Mouse (Mus musculus) forebrain, embryonic 12.5 days (tissue): ENCODE results near the gene Igsf8. TPM values are rescaled to one million over a fixed set of nuclear protein-coding genes. Genes with fewer than 3 reads are reported as not detected.

ENCODE experiments used
- ATAC-seq: fragments of 200-750 bp; cut with Nextera tagmentation; 2 replicates; pipeline ENCODE4 v1.8.0; 2017; ENCODE audit warnings: moderate TSS enrichment; ENCODE audit not compliant: low FRiP score
- H3K27ac ChIP-seq: fragments of 300-500 bp; sonication (generic); 2 replicates; pipeline ENCODE4 v1.5.1; 2016; ENCODE audit warnings: mild to moderate bottlenecking
- H3K27me3 ChIP-seq: fragments of 300-500 bp; sonication (generic); 2 replicates; pipeline ENCODE4 v1.6.1; 2016; ENCODE audit warnings: mild to moderate bottlenecking
- H3K36me3 ChIP-seq: fragments of 300-500 bp; sonication (generic); replicated peaks from 2 replicates; pipeline ENCODE4 v1.6.1; 2016; ENCODE audit warnings: mild to moderate bottlenecking
- H3K4me1 ChIP-seq: fragments of 300-500 bp; sonication (generic); 2 replicates; pipeline ENCODE4 v1.6.1; 2016
- H3K4me2 ChIP-seq: fragments of 300-500 bp; sonication (generic); 2 replicates; pipeline ENCODE4 v1.6.1; 2016; ENCODE audit warnings: mild to moderate bottlenecking, moderate library complexity
- H3K4me3 ChIP-seq: fragments of 300-500 bp; sonication (generic); replicated peaks from 2 replicates; pipeline ENCODE4 v1.5.1; 2016; ENCODE audit warnings: mild to moderate bottlenecking
- H3K9ac ChIP-seq: fragments of 300-500 bp; sonication (generic); 2 replicates; pipeline ENCODE4 v1.6.1; 2016; ENCODE audit warnings: mild to moderate bottlenecking
- H3K9me3 ChIP-seq: fragments of 300-500 bp; sonication (generic); 2 replicates; pipeline ENCODE4 v1.6.1; 2016
- WGBS: fragments of 180-500 bp; shearing (Covaris S2); methylation state at CpG from one replicate; pipeline ENCODE4 v1.1.7; 2016; 5-methylcytosine and 5-hydroxymethylcytosine counted together
- polyA plus RNA-seq: library from polyadenylated mRNA; unstranded; fragments of >200 nt; fragmentation: Nextera tagmentation; extraction: Ambion mirVana; gene quantifications from 2 replicates; pipeline ENCODE4 v1.2.1, GENCODE M21; 2016

Gene Igsf8
- polyA plus RNA-seq, 1 experiment from 2014 or later, result 127 TPM

DNA sequence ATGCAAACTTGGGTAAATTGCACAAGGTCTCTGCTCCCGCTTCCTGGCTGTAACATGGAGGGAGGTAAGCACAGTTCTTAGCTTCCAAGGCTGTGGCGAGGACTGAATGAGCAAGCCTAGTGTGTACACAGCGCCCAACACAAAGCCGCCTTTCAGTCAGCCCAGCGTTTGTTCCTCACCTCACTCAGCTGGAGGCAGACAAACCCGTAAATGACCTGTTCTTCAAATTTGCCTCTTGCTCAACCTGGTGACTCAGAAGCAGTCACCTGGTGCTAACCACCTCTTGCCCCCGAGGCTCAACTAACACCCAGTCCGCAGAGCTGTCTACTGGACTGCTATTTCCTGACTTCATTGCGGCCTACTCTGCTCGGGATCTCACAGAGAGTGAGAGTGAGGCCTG, 46.5 kb downstream of the Igsf8 start:
- 47% methylated on average over 10 of the region's 10 CpGs for WGBS
- Histone ChIP-seq H3K9ac (no peak overlapping the region), H3K36me3 (no peaks in the 10 kb centered on the region), H3K9me3 (no peaks in the 10 kb centered on the region), H3K27me3 (no peaks in the 10 kb centered on the region), H3K27ac (peak overlapping the region; percentile 66), H3K4me1 (peaks cover 52% of the 10 kb centered on the region), H3K4me2 (no peak overlapping the region), H3K4me3 (no peak overlapping the region)
- ATAC-seq, result no peak

DNA sequence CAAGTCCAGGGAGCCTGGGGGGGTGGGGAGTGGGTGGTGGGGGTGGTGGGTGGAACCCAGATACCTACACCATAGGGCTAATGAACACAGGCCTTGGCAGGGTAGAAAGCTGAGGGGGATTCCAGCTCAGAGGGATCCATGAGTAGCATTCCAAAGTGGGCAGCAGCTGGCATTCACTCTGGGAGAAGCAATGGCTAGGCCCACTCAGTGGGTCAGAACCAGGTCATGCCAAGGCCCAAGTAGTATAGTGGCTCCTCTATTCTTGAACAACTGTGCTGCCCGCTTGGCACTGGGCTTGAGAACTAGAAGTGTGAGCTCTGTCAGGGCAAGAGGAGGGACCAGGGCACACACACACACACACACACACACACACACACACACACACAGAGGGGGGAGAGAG, 47.0 kb downstream of the Igsf8 start:
- Histone ChIP-seq H3K4me3 (no peak overlapping the region), H3K4me1 (peaks cover 52% of the 10 kb centered on the region), H3K36me3 (no peaks in the 10 kb centered on the region), H3K27ac (peak overlapping the region; percentile 66), H3K4me2 (no peak overlapping the region), H3K27me3 (no peaks in the 10 kb centered on the region), H3K9me3 (no peaks in the 10 kb centered on the region), H3K9ac (no peak overlapping the region)
- ATAC-seq, result no peak
- 100% methylated on average over 1 of the region's 1 CpGs for WGBS

DNA sequence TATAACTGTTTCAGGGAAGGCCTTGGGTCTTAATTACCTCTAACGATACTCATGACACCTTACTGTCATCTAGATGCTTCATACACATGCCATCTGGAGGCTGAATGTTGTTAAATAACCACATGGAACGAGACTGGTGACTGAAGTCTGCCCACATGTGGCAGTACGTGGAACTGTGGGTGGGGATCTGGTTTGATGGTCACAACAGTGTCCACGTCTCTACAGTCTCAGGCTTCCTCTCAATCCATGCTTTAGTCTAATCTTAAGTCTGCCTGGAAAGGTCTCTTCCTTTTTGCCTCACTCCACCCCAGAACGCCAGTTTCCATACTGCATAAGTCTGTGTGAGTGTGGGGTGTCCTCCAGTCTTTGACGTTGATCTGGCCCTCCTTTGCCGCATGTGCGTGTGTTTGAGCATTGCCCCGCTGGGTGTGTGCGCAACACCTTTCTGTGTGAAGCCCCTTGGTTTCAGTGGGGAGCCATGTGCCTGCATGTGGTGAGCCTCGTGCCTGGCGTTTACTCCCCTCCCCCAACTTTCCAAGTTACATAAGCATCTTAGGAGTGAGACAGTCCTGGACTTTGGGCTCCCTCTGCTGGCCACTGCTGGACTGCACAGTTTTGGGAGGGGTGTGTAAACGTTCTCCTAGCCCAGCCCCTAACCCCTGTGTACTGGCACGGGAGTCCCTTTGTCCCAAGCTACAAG, 48.4 kb downstream of the Igsf8 start:
- 3% methylated on average over 14 of the region's 14 CpGs for WGBS
- Histone ChIP-seq H3K27ac (peak overlapping the region; percentile 75), H3K4me3 (0 out of 2 replicates have a peak overlapping the region, but pooled peaks have one; percentile 14), H3K36me3 (no peaks in the 10 kb centered on the region), H3K4me2 (peak overlapping the region; percentile 50), H3K9ac (peak overlapping the region; percentile 43), H3K4me1 (peaks cover 65% of the 10 kb centered on the region), H3K27me3 (no peaks in the 10 kb centered on the region), H3K9me3 (no peaks in the 10 kb centered on the region)
- peak; percentile 72 for ATAC-seq

DNA sequence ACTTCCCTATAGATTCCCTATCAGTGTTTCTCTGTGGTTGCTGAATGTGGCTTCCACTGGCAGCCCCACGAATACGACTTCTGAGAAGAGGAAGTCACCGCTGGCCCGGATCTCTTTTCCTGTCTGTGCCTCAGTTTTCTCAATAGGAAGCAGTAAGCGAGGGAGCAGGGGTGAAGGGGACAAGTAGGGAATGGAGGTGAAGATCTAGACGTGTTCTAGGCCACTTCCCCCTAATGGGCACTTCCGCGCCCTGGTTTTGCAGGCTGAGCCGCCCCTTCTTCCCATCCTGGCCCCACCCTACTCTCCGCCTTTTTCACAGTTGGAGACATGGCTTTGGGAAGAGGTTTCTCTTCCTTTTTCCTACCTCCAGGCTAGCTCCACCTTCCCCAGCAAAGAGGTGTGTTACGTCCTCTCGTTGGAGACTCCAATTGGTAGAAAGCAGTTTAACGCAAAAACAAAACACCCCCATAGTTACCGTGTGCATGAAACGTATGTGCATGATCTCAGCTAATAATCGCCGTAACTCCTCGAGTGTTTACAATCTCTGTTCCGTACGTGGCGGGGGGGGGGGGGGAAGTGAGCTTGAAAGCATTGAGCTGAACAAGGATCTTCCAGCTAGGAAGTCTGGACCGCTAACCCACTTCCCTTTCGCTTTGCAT, 49.9 kb downstream of the Igsf8 start:
- no peak for ATAC-seq
- Histone ChIP-seq H3K4me2 (peak overlapping the region; percentile 82), H3K4me1 (peaks cover 79% of the 10 kb centered on the region), H3K36me3 (peaks cover 5% of the 10 kb centered on the region; the same call in 1 of the 2 replicates), H3K27ac (peak overlapping the region; percentile 88), H3K9ac (peak overlapping the region; percentile 85), H3K4me3 (peak overlapping the region; percentile 83), H3K27me3 (no peaks in the 10 kb centered on the region), H3K9me3 (no peaks in the 10 kb centered on the region)
- 9% methylated on average over 23 of the region's 23 CpGs for WGBS

DNA sequence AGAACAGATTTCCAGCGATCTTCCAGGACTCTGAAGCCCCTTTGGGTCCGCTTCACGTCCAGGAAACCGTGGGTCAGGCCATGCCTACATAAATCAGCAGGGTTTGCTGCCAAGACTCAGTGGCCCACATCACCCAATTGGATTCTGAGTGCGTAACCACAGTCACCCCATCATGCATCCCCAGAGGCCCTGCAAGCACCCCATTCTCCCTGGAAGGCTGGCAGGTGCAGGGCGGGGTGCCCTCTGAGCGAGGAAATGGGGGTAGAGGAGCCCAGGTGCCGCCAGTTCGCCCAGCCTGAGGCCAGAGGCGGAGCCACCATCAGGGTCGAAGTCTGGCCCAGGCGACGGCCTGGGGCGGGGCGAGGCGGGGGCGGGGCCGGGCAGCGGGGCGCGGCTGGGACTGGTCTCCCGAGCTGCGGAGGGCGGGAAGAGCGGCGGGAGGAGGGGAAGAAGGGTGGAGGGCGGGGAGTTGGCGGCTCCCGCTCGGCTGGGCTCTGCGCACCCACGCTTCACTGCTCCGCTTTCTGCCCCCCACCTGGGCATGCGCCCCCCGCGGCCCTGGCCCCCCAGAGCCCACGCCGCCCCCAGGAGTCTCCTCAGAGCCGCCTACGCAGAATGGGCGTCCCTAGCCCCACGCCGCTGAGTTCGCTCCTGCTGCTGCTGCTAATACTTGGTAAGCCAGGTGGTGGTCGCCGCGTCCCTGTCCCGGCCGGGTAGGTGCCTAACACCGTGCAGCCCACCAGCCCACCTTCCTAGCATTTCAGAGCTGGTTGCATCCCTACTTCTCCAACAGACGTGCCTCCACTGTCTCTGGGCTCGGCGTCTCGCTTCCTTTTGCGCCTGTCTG, 50.7 kb downstream of the Igsf8 start:
- under 1% methylated on average over 37 of the region's 55 CpGs for WGBS
- ATAC-seq, result peak; percentile 76

DNA sequence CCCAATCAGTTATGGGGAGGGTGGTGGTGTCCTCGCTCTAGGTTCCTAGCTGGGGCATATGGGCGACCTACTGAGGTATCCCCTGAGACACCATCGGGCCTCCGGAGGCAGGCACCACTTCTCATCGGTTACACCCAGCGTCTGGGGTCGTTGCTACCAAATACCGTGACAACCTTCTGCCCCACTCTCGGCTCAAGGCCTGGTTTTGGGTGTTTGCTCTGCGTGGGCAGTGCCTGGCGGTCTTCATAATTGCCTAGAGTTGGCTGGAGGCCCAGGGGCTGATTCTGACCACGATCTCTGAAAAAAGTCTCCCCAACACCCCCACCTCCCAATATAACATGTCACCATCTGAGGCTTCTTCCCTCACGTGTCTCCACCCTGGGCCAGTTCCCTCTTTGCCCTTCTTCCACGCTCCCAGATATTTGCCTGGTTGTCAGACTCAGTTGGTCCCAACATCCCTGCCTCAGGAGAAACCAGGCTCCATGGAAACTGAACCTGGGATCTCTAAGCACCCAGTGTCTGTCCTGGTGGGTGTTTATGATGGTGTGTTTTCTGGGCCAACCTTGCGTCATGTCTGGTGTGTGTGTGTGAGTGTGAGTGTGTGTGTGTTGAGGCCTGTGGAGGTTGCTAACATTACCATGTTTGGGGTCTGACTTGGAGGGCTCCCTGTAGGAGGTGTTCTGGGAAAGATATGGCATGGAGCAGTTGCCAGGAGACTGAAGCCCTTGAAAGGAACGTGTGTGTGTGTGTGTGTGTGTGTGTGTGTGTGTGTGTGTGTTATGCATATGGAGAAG, 51.5 kb downstream of the Igsf8 start:
- Histone ChIP-seq H3K9ac (peak overlapping the region; percentile 85), H3K9me3 (no peaks in the 10 kb centered on the region), H3K4me3 (peak overlapping the region; percentile 83), H3K36me3 (peaks cover 19% of the 10 kb centered on the region), H3K4me1 (peaks cover 84% of the 10 kb centered on the region), H3K27me3 (no peaks in the 10 kb centered on the region), H3K27ac (peak overlapping the region; percentile 88), H3K4me2 (peak overlapping the region; percentile 82)
- ATAC-seq, result no peak; the same call in 1 of the 2 replicates
- 13% methylated on average over 16 of the region's 16 CpGs for WGBS

More for the DNA sequence above, 50.7 kb downstream of the Igsf8 start:
- Histone ChIP-seq H3K27ac (peak overlapping the region; percentile 88), H3K36me3 (peaks cover 11% of the 10 kb centered on the region), H3K4me2 (peak overlapping the region; percentile 82), H3K9ac (peak overlapping the region; percentile 85), H3K27me3 (no peaks in the 10 kb centered on the region), H3K4me3 (peak overlapping the region; percentile 83), H3K4me1 (peaks cover 81% of the 10 kb centered on the region), H3K9me3 (no peaks in the 10 kb centered on the region)

DNA sequence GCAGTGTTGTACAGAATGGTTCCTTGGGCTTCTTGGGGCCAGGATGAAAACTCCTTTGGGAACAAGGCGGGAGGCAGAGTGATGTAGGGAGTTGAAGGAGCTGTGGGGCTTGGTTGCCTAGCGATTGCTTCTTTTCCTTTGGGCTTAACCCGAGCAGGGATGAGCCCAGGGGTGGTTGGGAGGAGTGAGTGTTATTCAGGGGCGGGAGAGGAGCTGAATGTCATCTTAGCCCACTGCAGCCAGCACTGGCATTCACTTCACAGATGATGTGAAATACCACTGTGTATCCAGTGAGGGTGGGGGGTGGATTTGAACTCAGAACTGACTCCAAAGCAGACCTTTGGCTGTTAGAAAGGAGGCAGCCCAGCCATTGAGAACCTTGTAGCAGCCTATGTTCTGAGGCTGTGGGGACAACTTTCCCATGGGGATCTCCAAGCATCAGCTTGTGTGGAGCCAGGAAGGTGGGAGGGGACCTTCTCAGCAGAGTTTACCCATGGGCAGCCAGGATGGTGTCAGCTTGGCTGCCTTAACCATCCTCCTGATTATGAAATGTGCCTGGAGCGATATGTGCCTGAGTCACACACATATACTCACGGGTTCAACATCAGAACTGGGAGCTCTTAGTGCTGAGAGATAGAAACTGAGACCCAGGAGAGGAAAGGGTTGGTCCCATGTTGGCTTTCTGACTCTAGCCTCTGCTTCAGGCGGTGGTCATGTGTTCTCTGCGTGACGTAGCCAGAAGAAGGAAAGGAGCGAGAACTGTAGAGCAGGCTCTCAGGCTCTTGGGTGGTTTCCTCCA, 52.4 kb downstream of the Igsf8 start:
- peak overlapping the region; percentile 88 for H3K27ac ChIP-seq

DNA sequence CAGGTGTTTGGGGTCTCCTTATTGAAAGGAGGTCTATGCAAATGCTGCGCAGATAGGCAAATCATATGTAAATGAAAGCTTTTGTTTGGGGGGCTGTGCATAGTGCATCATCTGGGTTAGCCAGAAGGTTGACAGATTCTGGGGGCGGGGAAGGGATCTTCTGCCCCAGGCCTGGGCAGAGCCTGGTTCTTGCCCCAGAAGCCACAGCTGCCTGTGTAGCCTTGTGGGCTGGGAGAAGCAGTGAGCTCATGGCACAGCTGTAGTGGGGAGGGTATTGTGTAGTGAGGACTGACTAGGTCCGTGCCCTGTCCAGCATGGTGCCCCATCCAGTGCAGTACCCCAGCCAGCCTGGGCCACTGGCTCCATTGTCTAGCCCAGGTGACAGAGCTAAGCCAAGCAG, 53.5 kb downstream of the Igsf8 start:
- Histone ChIP-seq H3K4me2 (peak overlapping the region; percentile 82), H3K4me3 (peak overlapping the region; percentile 83; the same call in 1 of the 2 replicates), H3K4me1 (peaks cover 86% of the 10 kb centered on the region), H3K27ac (peak overlapping the region; percentile 88), H3K27me3 (no peaks in the 10 kb centered on the region), H3K36me3 (peaks cover 37% of the 10 kb centered on the region), H3K9ac (peak overlapping the region; percentile 40; the same call in 1 of the 2 replicates), H3K9me3 (no peaks in the 10 kb centered on the region)
- 39% methylated on average over 3 of the region's 3 CpGs for WGBS
- peak; percentile 21 for ATAC-seq

More for the DNA sequence above, 52.4 kb downstream of the Igsf8 start:
- Histone ChIP-seq H3K4me1 (peaks cover 87% of the 10 kb centered on the region), H3K27me3 (no peaks in the 10 kb centered on the region), H3K4me2 (peak overlapping the region; percentile 82), H3K9me3 (no peaks in the 10 kb centered on the region), H3K9ac (peak overlapping the region; percentile 85), H3K36me3 (peaks cover 28% of the 10 kb centered on the region), H3K4me3 (peak overlapping the region; percentile 83)
- ATAC-seq, result no peak
- 64% methylated on average over 10 of the region's 10 CpGs for WGBS

DNA sequence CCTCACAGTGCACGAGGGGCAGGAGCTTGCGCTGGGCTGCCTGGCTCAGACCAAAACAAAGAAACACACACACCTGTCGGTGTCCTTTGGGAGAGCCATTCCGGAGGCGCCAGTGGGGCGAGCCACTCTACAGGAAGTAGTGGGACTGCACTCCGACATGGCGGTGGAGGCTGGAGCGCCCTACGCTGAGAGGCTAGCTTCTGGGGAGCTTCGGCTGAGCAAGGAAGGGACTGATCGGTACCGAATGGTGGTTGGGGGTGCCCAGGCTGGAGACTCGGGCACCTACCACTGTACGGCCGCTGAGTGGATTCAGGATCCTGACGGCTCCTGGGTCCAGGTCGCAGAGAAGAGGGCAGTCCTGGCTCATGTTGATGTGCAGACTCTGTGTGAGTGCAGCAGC, 56.0 kb downstream of the Igsf8 start:
- H3K4me2 ChIP-seq, result no peak overlapping the region
- peaks cover 84% of the 10 kb centered on the region for H3K4me1 ChIP-seq
- 0 out of 2 replicates have a peak overlapping the region, but pooled peaks have one; percentile 75 for H3K27ac ChIP-seq
- no peak for ATAC-seq
- H3K9ac ChIP-seq, result no peak overlapping the region
- peaks cover 54% of the 10 kb centered on the region for H3K36me3 ChIP-seq
- WGBS, result 67% methylated on average over 18 of the region's 18 CpGs
- H3K9me3 ChIP-seq, result no peaks in the 10 kb centered on the region
- no peaks in the 10 kb centered on the region for H3K27me3 ChIP-seq
- no peak overlapping the region for H3K4me3 ChIP-seq

DNA sequence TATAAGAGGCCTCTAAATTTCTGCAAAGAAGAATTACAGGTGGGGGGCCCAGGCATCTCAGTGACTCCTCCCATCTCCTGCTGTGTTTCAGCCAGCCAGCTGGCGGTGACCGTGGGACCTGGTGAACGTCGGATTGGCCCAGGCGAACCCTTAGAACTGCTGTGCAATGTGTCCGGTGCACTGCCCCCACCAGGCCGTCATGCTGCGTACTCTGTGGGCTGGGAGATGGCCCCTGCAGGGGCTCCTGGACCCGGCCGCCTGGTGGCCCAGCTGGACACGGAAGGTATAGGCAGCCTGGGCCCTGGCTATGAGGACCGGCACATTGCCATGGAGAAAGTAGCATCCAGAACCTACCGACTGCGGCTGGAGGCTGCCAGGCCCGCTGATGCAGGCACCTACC, 56.5 kb downstream of the Igsf8 start:
- no peak for ATAC-seq
- H3K4me2 ChIP-seq, result no peak overlapping the region
- 0 out of 2 replicates have a peak overlapping the region, but pooled peaks have one; percentile 17 for H3K9ac ChIP-seq
- peaks cover 54% of the 10 kb centered on the region for H3K36me3 ChIP-seq
- peak overlapping the region; percentile 75 for H3K27ac ChIP-seq
- whole genome bisulfite sequencing, result 50% methylated on average over 15 of the region's 15 CpGs
- H3K4me3 ChIP-seq, result no peak overlapping the region
- no peaks in the 10 kb centered on the region for H3K9me3 ChIP-seq
- peaks cover 84% of the 10 kb centered on the region for H3K4me1 ChIP-seq
- no peaks in the 10 kb centered on the region for H3K27me3 ChIP-seq
